Mouse (Mus musculus) spleen, adult 2 months (tissue): ENCODE data around the gene Cym.

Experiments used
- CTCF ChIP-seq: fragments of 200-500 bp; IDR thresholded peaks from 2 replicates; pipeline ENCODE4 v1.5.1; 2011; ENCODE audit warnings: mild to moderate bottlenecking, inconsistent platforms; ENCODE audit not compliant: insufficient read depth, insufficient read length, insufficient replicate concordance; ENCODE audit errors: extremely low read depth
- POLR2A ChIP-seq: fragments of 200-500 bp; IDR thresholded peaks from 2 replicates; pipeline ENCODE4 v1.6.1; 2011; ENCODE audit warnings: low read depth, low read length, inconsistent platforms

GRCm38 (mm10) chr3:107239607-107240006 lies 18.1 kb upstream of the Cym start, which contains the start of gene Prok1:
- TF ChIP-seq POLR2A (no peak), CTCF (no peak)
